Mouse (Mus musculus): ENCODE measurements around the gene Pax8. TPM values are rescaled to one million over a fixed set of nuclear protein-coding genes. Genes with fewer than 3 reads are reported as not detected.

The Pax8 gene
- polyA plus RNA-seq (2016; fragmentation: Nextera tagmentation; extraction: Ambion mirVana) = 1.1 and 3.0 TPM in 2 replicates

DNA sequence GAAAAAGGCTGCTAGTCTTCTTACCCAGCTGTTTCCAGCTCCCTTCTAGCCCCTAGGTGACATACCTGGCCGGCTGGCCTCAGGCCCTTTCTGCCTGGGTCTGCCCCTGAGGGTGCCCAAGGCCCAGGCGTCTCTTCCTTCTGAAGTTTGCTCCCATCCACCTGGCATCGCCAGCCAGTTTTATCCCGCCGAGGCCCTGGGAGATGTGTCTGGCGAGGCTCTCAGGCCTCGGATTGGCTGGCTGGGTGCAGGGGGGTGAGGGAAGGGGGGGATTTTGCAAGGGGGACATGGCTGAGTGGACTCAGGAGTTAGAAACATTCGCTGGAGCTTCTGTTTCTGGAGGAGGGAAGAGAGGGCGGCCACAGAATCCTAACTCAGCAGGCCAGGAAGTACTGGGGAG, at the start of gene Pax8:
Gene Pax8, minus strand, starts transcription at position 180 of the 400 bp plus-strand sequence.
- peaks cover 21% of the 10 kb centered on the region for H3K4me1 ChIP-seq
- no peak within 1 kb of the TSS for H3K27ac ChIP-seq (replicated peaks)
- peaks cover 92% of the 10 kb centered on the region for H3K27me3 ChIP-seq (replicated peaks; ENCODE audit: low read depth, poor library complexity, severe bottlenecking)
- peak within 1 kb of the TSS; percentile 50 for H3K4me3 ChIP-seq
- 9% methylated on average over 9 of the region's 9 CpGs for WGBS
- no peaks in the 10 kb centered on the region for H3K9me3 ChIP-seq
- no peaks in the 10 kb centered on the region for H3K36me3 ChIP-seq (replicated peaks)
- DNase-seq (ENCODE audit: low spot score) = peak; percentile 18

DNA sequence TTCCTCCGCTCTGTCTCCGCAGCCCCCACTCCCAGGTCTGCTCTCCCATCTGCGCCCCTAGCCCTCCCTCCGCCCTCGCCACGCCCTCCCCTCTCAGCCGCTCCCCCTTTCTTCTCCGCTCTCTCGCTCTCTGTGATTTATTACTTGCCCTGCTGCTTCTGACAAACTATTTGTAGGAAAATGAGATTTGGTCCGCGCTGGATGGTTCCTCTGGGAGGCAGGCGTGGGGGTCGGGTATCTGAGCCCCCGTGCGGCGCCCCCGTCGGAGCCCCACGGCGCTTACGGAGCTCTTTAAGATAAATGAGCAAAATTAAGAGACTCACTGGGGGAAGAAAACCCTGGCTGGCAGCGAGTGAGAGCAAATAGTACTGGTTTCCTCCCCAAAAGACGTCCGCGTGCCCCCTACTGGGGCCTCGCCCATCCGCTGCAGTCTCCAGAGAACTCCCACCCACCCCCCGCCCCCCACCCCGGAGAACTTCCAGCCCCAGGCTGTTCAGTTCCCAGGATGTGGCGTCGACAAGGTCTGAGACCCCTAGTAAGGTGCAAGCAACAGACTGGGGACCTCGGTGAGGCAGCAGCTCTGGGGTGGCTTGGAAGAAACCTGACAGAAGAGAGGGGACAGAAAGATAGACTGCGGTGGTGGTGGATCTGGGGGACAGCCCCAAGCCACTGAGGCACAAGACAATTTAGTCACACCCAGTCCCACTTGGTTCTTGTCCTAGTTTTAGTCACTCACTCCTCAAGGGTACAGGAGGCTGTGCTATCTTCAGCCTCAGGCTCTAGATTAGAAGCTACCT, 46.2 kb upstream of the Pax8 start:
- H3K4me1 ChIP-seq = peaks cover 21% of the 10 kb centered on the region
- H3K27ac ChIP-seq (replicated peaks) = peak overlapping the region; percentile 82
- WGBS = 2% methylated on average over 33 of the region's 33 CpGs
- H3K4me3 ChIP-seq = peak overlapping the region; percentile 61
- DNase-seq (ENCODE audit: low spot score) = peak; percentile 82
- peaks cover 41% of the 10 kb centered on the region for H3K27me3 ChIP-seq (replicated peaks; ENCODE audit: low read depth, poor library complexity, severe bottlenecking)
- no peaks in the 10 kb centered on the region for H3K36me3 ChIP-seq (replicated peaks)
- H3K9me3 ChIP-seq = no peaks in the 10 kb centered on the region

- WGBS = 31% methylated on average over 9 of the region's 9 CpGs
Observed at GRCm38 (mm10) chr2:24520576-24521272, 45.3 kb upstream of the Pax8 start.

GRCm38 (mm10) chr2:24516946-24517345, 41.5 kb upstream of the Pax8 start:
- Histone ChIP-seq H3K4me1 (peaks cover 17% of the 10 kb centered on the region), H3K36me3 (replicated peaks) (no peaks in the 10 kb centered on the region), H3K27me3 (replicated peaks; ENCODE audit: low read depth, poor library complexity, severe bottlenecking) (peaks cover 26% of the 10 kb centered on the region), H3K27ac (replicated peaks) (no peak overlapping the region), H3K9me3 (no peaks in the 10 kb centered on the region), H3K4me3 (no peak overlapping the region)
- WGBS = 85% methylated on average over 3 of the region's 3 CpGs
- DNase-seq (ENCODE audit: low spot score) = no peak

More at GRCm38 (mm10) chr2:24520576-24521272, 45.3 kb upstream of the Pax8 start:
- Histone ChIP-seq H3K36me3 (replicated peaks) (no peaks in the 10 kb centered on the region), H3K27me3 (replicated peaks; ENCODE audit: low read depth, poor library complexity, severe bottlenecking) (peaks cover 41% of the 10 kb centered on the region), H3K27ac (replicated peaks) (peak overlapping the region; percentile 82), H3K4me3 (peak overlapping the region; percentile 61), H3K4me1 (peaks cover 21% of the 10 kb centered on the region), H3K9me3 (no peaks in the 10 kb centered on the region)
- DNase-seq (ENCODE audit: low spot score) = peak; percentile 24

- H3K4me3 ChIP-seq = no peak overlapping the region
- H3K4me1 ChIP-seq = peaks cover 14% of the 10 kb centered on the region
- H3K27me3 ChIP-seq (replicated peaks; ENCODE audit: low read depth, poor library complexity, severe bottlenecking) = peaks cover 29% of the 10 kb centered on the region
- H3K27ac ChIP-seq (replicated peaks) = no peak overlapping the region
- DNase-seq (ENCODE audit: low spot score) = no peak
- WGBS = 94% methylated on average over 3 of the region's 3 CpGs
- H3K9me3 ChIP-seq = no peaks in the 10 kb centered on the region
- no peaks in the 10 kb centered on the region for H3K36me3 ChIP-seq (replicated peaks)
Observed at GRCm38 (mm10) chr2:24507359-24507758, 32.0 kb upstream of the Pax8 start.

DNA sequence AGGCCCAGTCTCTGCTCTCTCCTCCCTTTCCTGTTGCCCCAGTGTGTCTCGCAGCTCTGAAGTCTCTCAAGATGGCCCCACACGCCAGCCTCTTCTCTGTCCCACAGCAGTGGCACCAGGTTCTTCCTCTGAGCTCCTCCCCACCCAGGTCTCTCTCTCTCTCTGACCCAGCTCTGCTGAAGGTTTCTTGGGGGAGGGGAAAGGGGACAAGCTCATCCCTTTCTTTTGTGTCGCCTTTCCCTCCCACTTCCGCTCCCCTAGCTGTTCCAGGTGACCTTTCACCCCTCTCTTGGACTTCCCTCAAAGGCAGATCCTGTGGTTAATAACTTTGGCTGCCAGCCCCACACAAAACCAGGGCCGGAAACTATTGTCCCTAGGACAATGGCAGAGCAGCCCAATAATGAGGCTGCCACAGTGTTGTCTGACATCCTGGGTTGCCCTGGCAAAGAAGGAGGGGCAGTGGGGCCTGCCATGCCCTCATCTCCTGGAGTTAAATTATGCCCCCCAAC, 27.6 kb upstream of the Pax8 start:
- H3K4me1 ChIP-seq = peaks cover 22% of the 10 kb centered on the region
- 0 out of 2 replicates have a peak overlapping the region, but pooled peaks have one; percentile 12 for H3K27ac ChIP-seq (replicated peaks)
- peaks cover 42% of the 10 kb centered on the region for H3K27me3 ChIP-seq (replicated peaks; ENCODE audit: low read depth, poor library complexity, severe bottlenecking)
- no peaks in the 10 kb centered on the region for H3K9me3 ChIP-seq
- WGBS = 23% methylated on average over 5 of the region's 5 CpGs
- H3K36me3 ChIP-seq (replicated peaks) = no peaks in the 10 kb centered on the region
- DNase-seq (ENCODE audit: low spot score) = peak; percentile 48
- no peak overlapping the region for H3K4me3 ChIP-seq

- WGBS = 87% methylated on average over 2 of the region's 2 CpGs
- Histone ChIP-seq H3K36me3 (replicated peaks) (no peaks in the 10 kb centered on the region), H3K9me3 (no peaks in the 10 kb centered on the region), H3K4me1 (peaks cover 22% of the 10 kb centered on the region), H3K27me3 (replicated peaks; ENCODE audit: low read depth, poor library complexity, severe bottlenecking) (peaks cover 36% of the 10 kb centered on the region), H3K4me3 (no peak overlapping the region), H3K27ac (replicated peaks) (no peak overlapping the region)
- no peak for DNase-seq (ENCODE audit: low spot score)
Observed at GRCm38 (mm10) chr2:24500921-24501320, 25.5 kb upstream of the Pax8 start.

DNA sequence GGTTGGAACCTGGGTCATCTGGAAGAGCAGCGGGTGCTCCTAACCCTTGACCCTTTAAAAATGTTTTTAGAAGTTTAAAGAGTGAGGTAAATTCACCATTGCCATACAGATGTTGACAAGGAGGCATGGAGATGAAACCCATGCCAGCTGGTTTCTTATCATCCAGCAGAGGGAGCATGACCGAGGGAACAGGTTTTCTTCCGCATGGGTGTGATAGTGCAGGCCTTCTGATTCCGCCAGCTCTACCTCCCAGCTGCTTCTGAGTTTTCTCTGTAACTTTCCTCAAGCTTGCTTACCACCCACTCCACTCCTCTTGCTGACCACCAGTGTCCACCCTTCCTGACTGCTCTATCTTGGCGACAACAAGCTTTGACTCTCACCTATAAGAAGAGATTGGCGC, 15.2 kb upstream of the Pax8 start:
- 45% methylated on average over 6 of the region's 6 CpGs for WGBS
- H3K4me1 ChIP-seq = no peaks in the 10 kb centered on the region
- no peaks in the 10 kb centered on the region for H3K36me3 ChIP-seq (replicated peaks)
- H3K9me3 ChIP-seq = no peaks in the 10 kb centered on the region
- H3K27ac ChIP-seq (replicated peaks) = no peak overlapping the region
- H3K4me3 ChIP-seq = no peak overlapping the region
- H3K27me3 ChIP-seq (replicated peaks; ENCODE audit: low read depth, poor library complexity, severe bottlenecking) = no peaks in the 10 kb centered on the region
- DNase-seq (ENCODE audit: low spot score) = peak; percentile 20

DNA sequence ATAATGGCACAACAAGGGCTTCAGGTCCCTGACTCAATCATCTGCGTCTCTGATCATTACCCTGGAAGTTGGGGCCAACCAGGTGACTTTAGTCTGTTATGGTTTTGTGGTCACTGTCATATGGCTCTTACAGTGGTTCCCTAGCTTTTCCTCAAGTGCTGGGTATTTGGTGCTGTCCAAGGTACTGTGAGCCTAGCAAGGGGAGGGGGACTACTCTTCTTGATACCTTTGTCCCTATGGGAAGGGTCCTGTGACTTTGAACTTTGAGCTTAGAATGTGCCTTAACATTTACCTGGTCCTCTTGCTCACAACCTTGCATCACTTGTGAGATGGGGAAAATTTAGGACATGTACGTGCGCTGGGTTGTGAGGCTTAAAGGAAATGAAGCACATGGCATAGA, 13.3 kb upstream of the Pax8 start:
- Histone ChIP-seq H3K27ac (replicated peaks) (no peak overlapping the region), H3K9me3 (no peaks in the 10 kb centered on the region), H3K27me3 (replicated peaks; ENCODE audit: low read depth, poor library complexity, severe bottlenecking) (no peaks in the 10 kb centered on the region), H3K36me3 (replicated peaks) (no peaks in the 10 kb centered on the region), H3K4me1 (no peaks in the 10 kb centered on the region), H3K4me3 (no peak overlapping the region)
- DNase-seq (ENCODE audit: low spot score) = peak; percentile 32
- WGBS = 67% methylated on average over 3 of the region's 3 CpGs

DNA sequence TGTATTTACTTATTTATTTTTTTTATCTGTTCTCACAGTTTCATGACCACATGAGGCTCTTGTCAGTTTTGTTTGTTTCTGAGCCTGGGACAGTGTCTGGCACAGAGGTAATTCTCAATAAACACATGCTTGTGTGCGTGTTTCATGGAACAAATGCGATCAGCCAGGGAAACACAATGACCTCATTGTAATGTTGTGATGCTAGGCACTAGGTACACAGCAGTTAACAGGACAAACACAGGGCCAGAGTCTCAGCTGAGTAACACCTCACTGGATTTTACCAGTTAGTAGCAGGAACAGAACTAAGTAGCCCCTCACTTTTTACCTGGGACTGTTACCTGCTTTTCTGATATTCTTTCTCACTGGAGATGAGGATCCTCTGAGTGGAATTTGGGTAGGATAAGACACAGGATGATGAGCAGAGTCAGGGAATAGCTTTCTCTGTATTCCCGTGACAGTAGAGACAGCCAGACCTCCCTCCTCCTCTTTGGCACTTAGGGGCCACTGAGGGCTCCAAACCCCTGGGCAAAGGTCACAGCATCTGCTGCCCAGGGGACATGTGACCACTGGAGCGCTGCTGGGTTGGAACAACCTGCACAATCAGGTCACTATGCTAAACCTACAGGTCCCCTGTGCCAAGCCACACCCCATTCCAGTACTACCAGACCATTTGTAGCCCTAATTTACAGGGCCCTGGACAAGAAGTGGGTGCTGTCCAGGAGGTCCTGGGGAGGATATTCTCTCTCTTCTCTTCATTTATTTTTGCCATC, 11.8 kb upstream of the Pax8 start:
- WGBS = 61% methylated on average over 4 of the region's 4 CpGs
- Histone ChIP-seq H3K27ac (replicated peaks) (no peak overlapping the region), H3K9me3 (no peaks in the 10 kb centered on the region), H3K4me3 (no peak overlapping the region), H3K27me3 (replicated peaks; ENCODE audit: low read depth, poor library complexity, severe bottlenecking) (no peaks in the 10 kb centered on the region), H3K36me3 (replicated peaks) (no peaks in the 10 kb centered on the region), H3K4me1 (no peaks in the 10 kb centered on the region)
- DNase-seq (ENCODE audit: low spot score) = no peak

DNA sequence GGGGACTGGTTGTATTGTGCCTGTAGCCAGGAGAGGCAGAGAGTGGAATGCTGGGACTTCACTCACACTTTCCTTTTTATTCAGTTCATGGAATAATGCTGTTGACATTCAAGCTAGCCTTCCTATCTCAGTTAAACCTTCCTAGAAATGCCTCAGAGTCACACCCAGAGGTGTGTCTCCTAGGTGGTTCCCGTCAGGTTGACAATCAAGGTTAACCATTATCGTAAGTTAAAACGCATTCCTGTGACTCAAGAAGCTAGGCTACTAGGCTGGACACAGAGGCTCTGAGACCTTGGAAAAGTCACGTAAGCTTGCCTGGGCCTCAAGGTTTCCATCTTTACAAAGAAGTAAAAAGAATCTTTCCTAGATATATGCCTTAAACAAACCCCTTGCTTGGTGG, 10.0 kb upstream of the Pax8 start:
- H3K4me1 ChIP-seq = no peaks in the 10 kb centered on the region
- no peaks in the 10 kb centered on the region for H3K36me3 ChIP-seq (replicated peaks)
- no peaks in the 10 kb centered on the region for H3K9me3 ChIP-seq
- H3K27ac ChIP-seq (replicated peaks) = no peak overlapping the region
- no peaks in the 10 kb centered on the region for H3K27me3 ChIP-seq (replicated peaks; ENCODE audit: low read depth, poor library complexity, severe bottlenecking)
- 88% methylated on average over 4 of the region's 4 CpGs for WGBS
- no peak overlapping the region for H3K4me3 ChIP-seq
- DNase-seq (ENCODE audit: low spot score) = no peak

- DNase-seq (ENCODE audit: low spot score) = no peak
- H3K27ac ChIP-seq (replicated peaks) = no peak overlapping the region
- 63% methylated on average over 2 of the region's 2 CpGs for WGBS
- peaks cover 47% of the 10 kb centered on the region for H3K27me3 ChIP-seq (replicated peaks; ENCODE audit: low read depth, poor library complexity, severe bottlenecking)
- H3K36me3 ChIP-seq (replicated peaks) = no peaks in the 10 kb centered on the region
- no peak overlapping the region for H3K4me3 ChIP-seq
- H3K4me1 ChIP-seq = peaks cover 3% of the 10 kb centered on the region
- no peaks in the 10 kb centered on the region for H3K9me3 ChIP-seq
Observed at GRCm38 (mm10) chr2:24479906-24480305, 4.5 kb upstream of the Pax8 start.
